10 mouse cellular contexts compared by ENCODE assay signal in the genomic region with DNA sequence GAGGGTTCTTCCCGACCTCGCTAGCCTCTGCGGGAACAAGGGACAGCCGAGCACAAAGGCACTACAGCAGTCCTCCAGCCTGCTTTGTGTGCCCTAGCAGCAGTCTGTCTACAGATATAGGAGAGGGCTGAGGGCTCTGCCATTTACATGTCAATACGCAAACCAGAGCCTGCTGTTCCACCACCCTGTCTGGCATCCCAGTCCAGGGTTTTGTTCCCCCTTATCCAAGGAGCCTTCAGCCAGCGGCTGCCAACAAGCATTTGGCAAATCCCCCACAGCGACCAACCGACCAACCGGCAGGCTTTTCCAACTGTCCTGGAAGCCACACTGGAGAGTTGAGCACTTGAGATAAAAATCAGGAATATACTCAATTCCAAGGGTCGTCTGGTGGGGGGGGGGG. TPM values are rescaled to one million over a fixed set of nuclear protein-coding genes. Genes with fewer than 3 reads are reported as not detected.
DNase-seq lines count a peak whose midpoint lies in the region; ATAC-seq lines count a peak whose summit lies in the region.
"Had no signal": no experiment of that assay in that cellular context is flagged by ENCODE, and none has a peak within 500 bp of the region (broad histone marks: within the 10 kb centered on the region; RNA-seq: fewer than 3 reads in every experiment).

No protein-coding gene starts in this region.

- H3K9me3 ChIP-seq in hindbrain, embryonic 15.5 days, result no peaks in the 10 kb centered on the region
- H3K9me3 ChIP-seq in liver, embryonic 11.5 days (ENCODE audit: control insufficient read depth, low read length), result no peaks in the 10 kb centered on the region
- H3K9me3 ChIP-seq: limb, embryonic 13.5 days; stomach, embryonic 15.5 days had no signal

- no peaks in the 10 kb centered on the region for H3K27me3 ChIP-seq in hindbrain, embryonic 15.5 days
- peaks cover 8% of the 10 kb centered on the region; the same call in 1 of the 2 replicates for H3K27me3 ChIP-seq in liver, embryonic 11.5 days (replicated peaks; ENCODE audit: control insufficient read depth, insufficient read depth, low read length)
- H3K27me3 ChIP-seq: limb, embryonic 13.5 days; stomach, embryonic 15.5 days had no signal

- no peak overlapping the region for H3K9ac ChIP-seq in hindbrain, embryonic 15.5 days
- H3K9ac ChIP-seq in liver, embryonic 11.5 days (ENCODE audit: low read depth, low read length), result no peak overlapping the region
- H3K9ac ChIP-seq: limb, embryonic 13.5 days; stomach, embryonic 15.5 days had no signal

- H3K27ac ChIP-seq in hindbrain, embryonic 15.5 days (replicated peaks), result peak overlapping the region; percentile 59
- H3K27ac ChIP-seq in liver, embryonic 11.5 days (ENCODE audit: low read depth, low read length), result no peak overlapping the region
- H3K27ac ChIP-seq: limb, embryonic 13.5 days; stomach, embryonic 15.5 days had no signal

- ATAC-seq in hindbrain, embryonic 15.5 days (ENCODE audit: low FRiP score, low read depth), result peak; percentile 80
- ATAC-seq in liver, embryonic 11.5 days (replicated peaks; ENCODE audit: low FRiP score), result no peak

- no peaks in the 10 kb centered on the region for H3K36me3 ChIP-seq in hindbrain, embryonic 15.5 days
- no peaks in the 10 kb centered on the region for H3K36me3 ChIP-seq in liver, embryonic 11.5 days (ENCODE audit: control insufficient read depth, insufficient read depth, low read length)
- H3K36me3 ChIP-seq: limb, embryonic 13.5 days; stomach, embryonic 15.5 days had no signal

- peaks cover 12% of the 10 kb centered on the region for H3K4me1 ChIP-seq in hindbrain, embryonic 15.5 days (replicated peaks)
- no peaks in the 10 kb centered on the region for H3K4me1 ChIP-seq in liver, embryonic 11.5 days (replicated peaks; ENCODE audit: control insufficient read depth, insufficient read depth, low read length)
- H3K4me1 ChIP-seq: limb, embryonic 13.5 days; stomach, embryonic 15.5 days had no signal

- no peak overlapping the region for H3K4me3 ChIP-seq in hindbrain, embryonic 15.5 days
- no peak overlapping the region for H3K4me3 ChIP-seq in liver, embryonic 11.5 days (ENCODE audit: low read depth, low read length)
- H3K4me3 ChIP-seq: limb, embryonic 13.5 days; stomach, embryonic 15.5 days had no signal

- peak overlapping the region; percentile 37 for H3K4me2 ChIP-seq in hindbrain, embryonic 15.5 days
- H3K4me2 ChIP-seq in liver, embryonic 11.5 days, result no peak overlapping the region
- H3K4me2 ChIP-seq: limb, embryonic 13.5 days; stomach, embryonic 15.5 days had no signal

- peak; percentile 21 for DNase-seq in adrenal gland, postnatal 14 days
- no peak for DNase-seq in adrenal gland, postnatal 25 days
- DNase-seq in testis, postnatal 10 days (ENCODE audit: low spot score), result peak; percentile 46
- no peak for DNase-seq in testis, postnatal 14 days (ENCODE audit: low spot score)
- DNase-seq in thymus, postnatal 36 days, result no peak
- DNase-seq in ovary, adult 18-20 months (ENCODE audit: low spot score), result no peak
- no peak for DNase-seq in liver, embryonic 11.5 days (ENCODE audit: low spot score)

- 2% methylated on average over 10 of the region's 10 CpGs for WGBS in hindbrain, embryonic 15.5 days
- whole genome bisulfite sequencing in liver, embryonic 11.5 days, result 16% methylated on average over 10 of the region's 10 CpGs

RNA-seq across cellular contexts. Expression of a gene that starts 27.2 kb away (rescaled TPM):
- 3.0 and 5.4 TPM in 2 replicates for total RNA-seq in adrenal gland, postnatal 14 days (2021)
- total RNA-seq in adrenal gland, postnatal 25 days (2021), result 2.4 and 4.8 TPM in 2 replicates
- polyA plus RNA-seq in hindbrain, embryonic 15.5 days (2015; fragmentation: Nextera tagmentation; extraction: Ambion mirVana), result 23.4 and 26.9 TPM in 2 replicates
- polyA plus RNA-seq in liver, embryonic 11.5 days (2014; fragmentation: Nextera tagmentation; extraction: Ambion mirVana), result 3.0 and 3.4 TPM in 2 replicates

RNA-seq across cellular contexts. Expression of a gene that starts 59.4 kb away (rescaled TPM):
- 5.7 and 8.7 TPM in 2 replicates for total RNA-seq in adrenal gland, postnatal 14 days (2021)
- 7.3 and 10.8 TPM in 2 replicates for total RNA-seq in adrenal gland, postnatal 25 days (2021)
- 32.5 and 37.1 TPM in 2 replicates for polyA plus RNA-seq in hindbrain, embryonic 15.5 days (2015; fragmentation: Nextera tagmentation; extraction: Ambion mirVana)
- polyA plus RNA-seq in liver, embryonic 11.5 days (2014; fragmentation: Nextera tagmentation; extraction: Ambion mirVana), result 4.6 and 4.9 TPM in 2 replicates

Comparison
In these comparisons a context has a peak if more than half of its experiments do, and no peak if none do; other contexts are left out.
1. DNase-seq: peak in adrenal gland, postnatal 14 days (single experiment) and testis, postnatal 10 days (single experiment); none in adrenal gland, postnatal 25 days (single experiment), testis, postnatal 14 days (single experiment), thymus, postnatal 36 days (0 of 2), ovary, adult 18-20 months (single experiment) and liver, embryonic 11.5 days (single experiment).